Mouse (Mus musculus) heart, adult 9 months (tissue): ENCODE data around the gene Glis3.
A peak's percentile ranks its signal among the peaks of the same experiment; 100 is the strongest.

Source experiments
- DNase-seq, 2 experiments: peaks; one replicate each; pipeline ENCODE4 v3.0.0; 2022; ENCODE audit warnings: low spot score in 2 of 2

Gene Glis3

DNA sequence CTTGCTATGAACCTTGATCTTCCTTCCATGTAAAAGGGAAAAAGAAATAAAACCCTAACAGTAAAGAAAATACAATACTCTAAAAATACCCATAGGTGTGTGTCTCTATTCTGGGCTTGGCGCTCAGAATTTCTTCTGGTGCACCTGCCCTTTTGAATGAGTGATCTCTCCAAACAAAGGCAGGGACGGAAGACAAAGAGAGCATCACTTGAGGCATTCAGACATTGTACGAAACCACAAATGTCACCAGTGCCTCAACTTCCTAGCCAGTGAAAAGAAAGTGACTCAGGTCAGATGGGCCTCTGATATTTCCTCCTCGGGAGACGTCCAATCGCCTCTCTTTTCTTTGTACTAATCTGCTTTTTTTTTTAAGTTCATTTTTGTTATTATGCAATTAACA, 201.8 kb downstream of the Glis3 start:
- no peak for DNase-seq

DNA sequence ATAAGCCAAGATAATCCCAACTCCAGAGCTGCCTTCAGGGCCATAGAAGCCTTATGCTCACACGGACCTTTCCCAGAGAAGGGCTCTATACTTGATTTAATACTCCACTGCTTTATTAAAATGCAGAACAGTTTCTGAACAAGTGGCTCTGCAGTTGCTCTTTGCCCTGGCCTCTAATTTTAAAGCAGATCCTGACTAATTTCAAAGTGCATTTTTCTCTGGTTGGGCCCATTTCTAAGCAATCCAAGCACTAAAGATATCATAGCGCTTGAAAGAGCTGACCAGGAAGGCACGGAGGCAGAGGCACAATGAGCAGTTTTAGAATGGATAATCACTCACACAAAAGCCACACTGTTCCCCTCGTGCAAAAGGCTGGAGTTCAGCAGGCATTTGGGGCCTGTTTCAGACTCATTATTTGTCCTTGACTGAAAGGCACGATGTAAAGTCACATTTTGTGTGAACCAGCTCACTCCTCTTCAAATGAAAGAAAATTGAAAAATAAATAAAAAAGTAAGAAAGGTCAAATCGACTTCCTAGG, 202.5 kb downstream of the Glis3 start:
- DNase-seq: no peak

DNA sequence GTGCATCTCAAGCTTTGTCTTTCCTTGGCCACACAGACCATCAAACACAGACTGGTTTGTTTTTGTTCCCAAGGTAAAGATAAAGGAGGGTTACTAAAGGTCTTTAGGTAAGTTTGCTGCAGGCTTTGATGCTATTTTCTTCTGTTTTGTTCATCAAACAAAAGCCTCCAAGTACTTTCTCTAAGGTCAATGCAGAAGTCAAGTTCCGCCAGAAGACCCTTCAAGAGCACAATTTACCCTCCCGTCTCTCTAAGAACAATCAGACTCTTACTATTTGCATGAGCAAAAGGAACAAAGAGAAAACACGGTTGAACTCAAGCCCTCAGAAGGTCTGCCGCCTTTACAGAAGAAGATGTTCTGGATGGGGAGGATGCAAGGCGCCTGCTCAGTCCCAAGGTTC, 206.3 kb downstream of the Glis3 start:
- no peak for DNase-seq

DNA sequence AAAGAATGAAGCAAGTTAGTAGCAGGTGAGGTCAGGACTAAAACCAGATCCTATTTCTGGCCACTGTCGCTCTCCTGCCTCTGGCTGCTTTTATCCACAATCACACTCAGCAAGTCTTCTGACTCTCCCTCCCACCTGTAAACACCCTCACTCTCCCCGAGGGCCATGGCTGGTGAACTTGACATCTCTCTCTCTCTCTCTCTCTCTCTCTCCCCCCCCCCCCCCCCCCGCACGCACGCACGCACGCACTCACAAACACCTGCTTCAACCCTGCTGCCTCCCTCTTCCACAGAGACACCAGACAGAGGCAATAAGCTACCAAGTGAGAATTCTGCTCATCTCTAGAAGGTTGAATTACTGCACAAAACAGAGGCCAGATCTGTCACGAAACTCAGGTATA, 208.7 kb downstream of the Glis3 start:
- no peak for DNase-seq

DNA sequence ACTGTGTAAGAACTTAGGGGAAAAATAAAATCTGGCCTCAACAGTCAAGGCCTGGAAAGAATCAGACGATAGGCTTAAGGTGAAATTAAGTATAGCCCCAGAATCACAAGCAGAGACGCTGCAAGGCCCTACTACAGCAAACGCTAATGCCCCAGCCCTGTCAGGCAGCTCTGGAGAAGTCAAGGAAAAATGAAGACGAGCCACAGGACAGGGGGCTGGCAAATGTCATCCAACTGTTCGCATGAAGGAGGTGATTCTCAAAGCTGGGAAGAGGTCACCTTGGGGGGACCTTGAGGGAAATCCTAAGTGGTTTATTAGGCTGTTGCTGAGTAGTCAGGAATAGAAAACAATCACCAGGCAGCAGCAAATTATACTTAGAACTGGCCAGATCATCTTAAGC, 214.1 kb downstream of the Glis3 start:
- no peak for DNase-seq

DNA sequence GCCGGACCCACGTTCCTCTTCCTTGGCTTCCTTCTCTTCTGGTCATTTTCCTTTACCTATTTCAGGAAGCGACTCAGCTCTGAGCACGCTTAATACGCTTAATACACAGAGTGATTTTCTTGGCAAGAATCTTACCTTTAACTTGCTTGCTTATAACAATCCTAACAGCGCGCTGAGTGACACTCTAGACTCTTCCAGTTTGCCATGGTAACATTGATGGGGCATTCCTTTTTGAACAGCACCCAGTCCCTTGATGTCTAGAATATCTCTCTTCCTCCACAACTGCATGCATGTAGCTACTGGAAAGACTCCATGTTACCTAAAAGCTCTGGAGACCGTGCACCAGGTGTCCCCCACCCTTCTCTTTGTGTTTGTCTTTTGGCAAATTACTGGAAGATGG, 225.5 kb downstream of the Glis3 start:
- DNase-seq: no peak

DNA sequence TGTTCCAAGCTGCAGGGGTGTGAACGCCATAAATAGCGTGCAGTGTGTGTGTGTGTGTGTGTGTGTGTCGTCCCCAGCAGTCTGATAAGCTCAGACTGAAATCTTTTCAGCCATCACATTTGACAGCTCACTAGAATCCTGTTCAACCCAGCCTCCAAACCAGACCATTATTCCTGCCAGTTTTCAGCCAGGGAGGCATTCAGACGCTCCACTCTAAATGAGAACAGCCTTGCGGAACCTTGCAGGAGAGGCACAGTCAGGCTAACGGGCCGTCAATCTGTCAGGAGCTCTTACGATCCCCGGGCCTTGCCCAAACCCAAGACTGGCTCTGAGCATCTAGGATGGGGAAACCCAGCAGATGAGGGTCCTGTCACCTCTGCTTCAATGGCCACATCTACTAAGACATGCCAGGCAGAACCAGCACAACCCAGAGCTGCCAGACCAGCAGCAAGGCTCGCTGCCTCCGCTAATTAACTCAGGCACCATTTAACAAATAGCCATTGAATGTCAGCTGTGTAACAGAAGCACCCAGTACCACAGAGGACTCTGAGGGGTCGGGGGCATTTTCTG, 226.8 kb downstream of the Glis3 start:
- DNase-seq: no peak

DNA sequence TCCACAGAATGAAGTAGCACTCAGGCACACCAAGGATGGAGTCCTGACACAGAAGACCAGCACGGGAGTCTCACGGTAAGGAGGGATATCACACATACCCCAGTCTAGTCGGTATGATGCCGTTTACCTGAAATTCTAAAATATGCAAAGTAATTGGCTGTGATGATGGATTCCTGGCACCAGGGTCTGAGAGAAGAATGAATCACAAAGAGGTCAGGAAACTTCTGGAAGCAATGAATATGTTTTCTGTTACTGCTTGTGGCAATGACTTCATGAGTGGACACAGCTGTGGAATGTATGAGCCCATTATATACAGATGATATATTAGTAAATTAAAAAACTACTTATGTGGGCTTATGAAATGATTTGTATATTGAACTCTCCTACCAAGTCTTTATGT, 231.1 kb downstream of the Glis3 start:
- no peak for DNase-seq

DNA sequence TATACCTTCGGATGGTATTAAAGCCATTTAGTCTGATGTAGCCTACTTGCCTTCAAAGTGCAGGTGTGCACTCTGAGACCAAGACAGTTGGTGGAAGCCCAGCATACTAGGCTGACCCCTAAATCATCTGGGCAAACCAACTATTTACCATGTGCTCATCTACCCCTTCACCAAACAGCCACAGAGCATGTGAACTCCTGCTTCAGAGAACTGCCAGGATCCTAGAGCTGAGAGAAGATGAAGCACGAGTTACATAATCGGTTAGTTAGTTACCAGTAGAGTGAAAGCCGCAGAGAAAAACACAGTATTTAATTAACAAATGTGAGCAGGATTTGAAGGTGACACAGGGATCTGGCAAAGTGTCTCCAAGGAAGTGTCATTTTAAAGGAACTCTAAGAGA, 237.7 kb downstream of the Glis3 start:
- DNase-seq: no peak

DNA sequence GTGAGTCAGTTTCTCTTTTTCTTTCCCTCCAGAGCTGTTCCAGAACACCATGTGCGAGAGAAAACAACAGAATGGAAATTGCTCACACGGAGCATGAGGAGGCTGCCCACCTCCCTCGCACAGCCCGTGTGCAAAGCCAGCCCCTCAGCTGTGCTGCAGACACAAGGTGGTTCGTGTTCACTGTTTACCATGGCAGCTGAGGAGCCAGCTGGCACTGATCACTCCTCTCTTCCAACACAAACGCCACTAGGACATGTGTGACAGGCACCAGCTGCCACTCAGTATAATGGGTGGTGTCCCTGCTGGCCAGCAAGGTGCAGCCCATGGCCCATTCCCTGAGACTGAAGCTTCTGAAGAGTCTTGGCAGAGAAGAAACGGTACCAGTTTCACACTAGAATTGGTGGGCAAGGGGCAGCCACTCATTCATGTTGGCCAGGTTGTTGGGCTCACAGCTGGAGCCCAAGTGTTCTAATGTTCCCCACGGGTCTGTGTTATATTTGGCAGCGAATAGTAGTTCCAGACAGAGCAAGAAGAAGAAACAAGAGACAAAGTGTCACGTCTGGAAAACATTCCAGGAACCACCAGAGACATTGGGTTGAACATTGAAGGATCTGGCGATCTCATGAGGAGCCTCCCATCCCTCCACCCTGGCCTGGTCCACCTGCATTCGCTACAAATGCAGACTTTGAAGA, 243.3 kb downstream of the Glis3 start:
- DNase-seq: peak; percentile 39 to 42

DNA sequence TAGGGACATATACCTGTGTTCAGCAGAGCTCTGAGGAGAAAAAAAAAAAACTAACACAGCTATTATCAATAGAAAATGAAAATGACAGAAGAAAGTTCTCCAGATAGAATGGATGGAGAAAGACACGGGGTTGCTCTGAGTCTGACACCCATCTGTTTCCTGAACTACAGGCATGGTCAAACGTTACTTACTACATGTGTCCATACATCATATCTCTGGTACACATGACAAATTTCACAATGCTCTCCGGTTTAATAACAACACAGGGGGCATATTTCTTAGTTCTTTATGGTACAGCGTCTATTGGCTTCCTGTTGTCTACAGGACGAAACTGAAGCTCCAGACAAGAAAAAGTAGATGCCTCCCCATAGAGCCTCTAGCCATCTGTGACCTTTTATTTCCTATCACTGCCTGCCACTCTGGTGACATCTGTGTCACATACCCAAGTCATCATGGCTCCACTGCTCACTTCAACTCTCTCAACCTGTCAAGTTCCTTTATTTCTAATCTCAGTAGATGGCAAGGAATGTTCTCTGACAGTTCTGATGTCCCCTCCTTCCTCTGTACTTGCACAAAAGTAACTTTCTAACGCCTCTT, 251.6 kb downstream of the Glis3 start:
- DNase-seq: no peak

DNA sequence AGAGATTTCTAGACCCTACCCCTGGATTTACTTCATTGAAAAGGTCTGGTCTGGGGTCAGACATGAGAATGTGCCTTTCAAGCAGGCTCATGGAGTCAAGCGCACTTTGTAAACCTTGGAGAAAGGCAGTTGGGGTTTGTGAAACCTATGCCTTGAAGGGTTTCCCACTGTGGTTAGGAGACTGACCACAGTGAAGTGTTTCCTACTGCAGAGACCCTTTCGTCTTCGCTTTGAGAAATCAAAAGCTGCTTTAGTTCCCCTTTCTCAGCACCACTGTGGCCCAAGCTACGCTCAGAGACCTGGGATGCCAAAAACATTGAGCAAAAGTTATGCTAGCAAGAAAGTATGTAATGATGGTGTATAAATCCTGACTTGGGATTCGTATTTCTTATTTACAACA, 255.7 kb downstream of the Glis3 start:
- no peak for DNase-seq

DNA sequence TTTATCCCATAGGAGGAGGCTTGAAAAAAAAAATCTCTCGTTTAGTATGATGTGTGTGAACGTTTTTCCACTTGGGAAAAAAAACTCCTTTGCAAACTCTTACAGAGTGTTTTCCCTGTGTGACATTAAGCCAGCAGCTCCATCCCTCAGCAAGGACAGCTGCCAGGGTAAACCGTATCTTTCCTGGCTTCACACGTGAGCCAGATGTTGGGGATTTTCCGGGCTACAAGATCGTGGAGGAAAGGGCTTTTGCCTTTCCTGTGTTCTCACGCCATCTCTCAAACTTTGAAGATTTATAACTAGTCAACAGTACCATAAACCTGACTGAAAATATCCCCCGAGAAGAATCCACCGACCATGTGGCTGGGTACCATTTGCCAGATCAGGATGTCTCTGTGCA, 256.9 kb downstream of the Glis3 start:
- peak; percentile 19 to 23 for DNase-seq

DNA sequence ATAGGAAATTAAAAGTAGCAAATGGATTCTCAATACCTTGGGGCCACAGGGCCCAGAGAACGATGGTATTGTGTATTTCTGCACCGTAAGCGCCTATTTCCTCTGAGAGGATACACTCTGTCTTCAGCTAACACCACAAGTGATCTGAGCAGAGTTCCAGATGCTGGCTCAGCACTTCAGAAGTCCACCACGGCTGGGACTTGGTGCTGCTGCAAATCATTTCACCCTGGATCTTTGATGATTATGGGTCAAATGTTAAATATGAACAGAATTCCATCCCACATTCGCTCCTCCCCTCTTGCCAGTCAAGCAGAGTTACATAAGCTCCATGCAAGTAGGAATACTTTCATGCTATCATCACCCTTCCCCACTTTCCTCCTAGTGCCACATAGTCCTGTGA, 263.8 kb downstream of the Glis3 start:
- DNase-seq: no peak

DNA sequence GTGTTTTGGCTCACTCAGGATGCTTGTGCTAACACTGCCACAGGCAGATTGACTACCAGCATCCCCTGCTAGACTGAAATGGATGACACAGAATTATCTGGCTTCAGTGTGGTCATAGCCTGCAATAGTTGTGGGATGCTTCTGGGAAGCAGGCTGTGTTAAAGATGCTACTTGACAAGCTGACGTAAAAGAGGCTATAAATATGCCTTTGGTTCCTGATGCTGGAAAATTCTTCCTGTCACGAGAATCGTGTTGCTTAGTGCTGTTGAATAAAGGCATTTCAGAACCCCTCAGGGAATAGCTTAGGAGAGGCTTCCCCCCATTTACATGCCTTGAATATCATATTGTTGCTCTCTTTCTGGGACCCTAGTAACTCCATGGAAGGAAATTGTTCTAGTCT, 271.1 kb downstream of the Glis3 start:
- DNase-seq: no peak

DNA sequence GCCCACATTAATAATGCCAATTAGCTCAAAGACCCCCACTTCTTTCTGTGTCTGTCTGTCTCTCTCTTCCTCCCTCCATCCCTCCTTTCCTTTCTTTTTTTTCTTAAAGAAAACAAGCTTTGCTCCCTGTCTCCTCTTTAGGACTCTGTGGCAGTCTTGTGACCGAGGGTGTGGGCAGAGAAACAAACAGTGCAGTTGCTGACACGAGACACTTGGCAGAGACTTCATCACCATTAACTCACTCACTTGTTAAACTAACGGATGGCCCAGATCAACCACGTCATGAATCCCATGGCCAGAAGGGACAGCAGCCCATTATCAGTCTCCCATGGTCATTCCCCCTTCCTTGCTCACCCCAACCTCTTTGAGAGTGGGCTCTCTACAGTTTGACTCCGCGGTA, 276.9 kb downstream of the Glis3 start:
- no peak for DNase-seq

DNA sequence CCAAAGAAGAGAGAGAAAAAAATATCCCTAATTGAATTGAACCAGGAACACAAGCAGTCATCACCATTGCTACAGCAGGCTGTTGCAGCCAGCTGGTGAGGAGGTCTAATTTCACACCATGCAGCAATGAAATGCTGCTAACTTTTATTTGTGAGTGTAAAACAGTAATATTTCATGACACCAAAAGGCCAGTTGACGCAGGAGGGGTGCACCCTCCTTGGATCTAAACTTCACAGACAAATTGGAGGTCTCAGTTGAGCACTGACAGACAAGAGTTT, 284.4 kb downstream of the Glis3 start:
- DNase-seq: no peak

DNA sequence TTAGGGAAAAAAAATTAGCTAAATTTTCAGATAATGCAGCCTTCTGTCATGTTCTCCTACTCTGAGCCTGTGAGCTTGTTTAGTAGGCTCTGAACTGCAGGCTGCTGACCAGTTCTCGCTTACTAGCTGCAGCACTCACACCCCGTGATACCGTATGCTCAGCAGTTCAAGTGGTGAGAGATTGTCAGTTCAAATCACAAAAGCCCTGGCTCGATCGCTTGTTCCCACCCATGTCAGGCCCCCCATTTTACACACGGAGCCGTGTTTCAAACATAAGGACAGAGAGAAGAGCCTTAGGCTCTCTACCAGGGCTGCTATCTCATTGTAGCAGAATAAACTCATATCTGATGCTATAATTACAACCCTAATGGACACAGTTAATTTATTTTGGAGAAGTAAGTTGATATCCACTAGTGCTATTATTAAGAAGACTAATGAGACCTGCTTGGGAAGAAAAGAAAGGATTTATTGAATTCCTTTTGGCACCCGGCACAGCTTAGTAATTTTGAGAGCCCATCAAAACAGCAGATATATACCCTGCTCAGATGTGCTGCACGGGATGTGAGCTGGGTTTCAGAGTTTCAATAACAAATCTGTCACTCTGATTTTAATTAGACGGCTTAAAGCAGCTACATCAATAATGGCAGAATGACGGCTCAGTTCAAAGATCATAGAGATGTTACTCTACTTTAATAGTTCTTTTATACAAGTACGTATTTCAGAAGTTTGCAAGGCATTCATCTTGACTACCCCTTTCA, 284.9 kb downstream of the Glis3 start:
- DNase-seq: no peak

DNA sequence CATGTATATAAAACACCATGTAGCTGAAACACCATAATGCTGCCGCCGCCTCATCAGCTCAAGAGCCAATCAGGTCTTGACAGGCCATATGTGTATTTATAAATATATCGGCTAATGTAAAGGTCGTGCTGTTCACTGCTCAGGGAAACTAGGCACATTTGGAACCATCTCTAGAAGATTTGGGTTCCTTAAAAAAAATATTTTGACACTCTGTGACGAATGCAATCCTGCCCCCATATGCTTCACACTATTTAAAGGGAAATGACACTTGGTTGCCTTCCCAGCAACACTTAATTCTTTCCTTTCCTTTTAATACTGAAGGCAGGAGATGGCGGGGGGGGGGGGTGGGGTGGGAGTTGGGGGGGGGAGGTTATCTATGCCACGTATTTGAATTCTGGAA, 286.1 kb downstream of the Glis3 start:
- no peak for DNase-seq

DNA sequence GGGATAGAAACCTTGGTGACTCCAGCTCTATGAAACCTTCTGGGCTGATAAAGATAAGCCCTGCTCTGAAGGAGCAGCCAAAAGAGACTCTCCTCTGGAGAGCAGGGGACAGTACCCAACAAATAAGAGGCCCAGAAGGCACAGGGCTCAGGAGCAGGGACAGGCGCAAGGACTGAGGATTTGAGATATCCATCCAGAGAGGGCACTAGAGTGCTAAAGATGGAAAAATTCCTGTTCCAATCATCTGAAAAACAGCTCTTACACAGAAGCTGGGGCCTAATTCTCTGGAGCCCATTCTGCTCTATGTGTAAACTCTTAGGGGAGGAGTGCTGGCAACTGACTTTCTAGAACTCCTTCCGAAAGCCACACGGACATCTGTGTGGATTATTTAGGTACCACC, 287.0 kb downstream of the Glis3 start:
- DNase-seq: no peak

DNA sequence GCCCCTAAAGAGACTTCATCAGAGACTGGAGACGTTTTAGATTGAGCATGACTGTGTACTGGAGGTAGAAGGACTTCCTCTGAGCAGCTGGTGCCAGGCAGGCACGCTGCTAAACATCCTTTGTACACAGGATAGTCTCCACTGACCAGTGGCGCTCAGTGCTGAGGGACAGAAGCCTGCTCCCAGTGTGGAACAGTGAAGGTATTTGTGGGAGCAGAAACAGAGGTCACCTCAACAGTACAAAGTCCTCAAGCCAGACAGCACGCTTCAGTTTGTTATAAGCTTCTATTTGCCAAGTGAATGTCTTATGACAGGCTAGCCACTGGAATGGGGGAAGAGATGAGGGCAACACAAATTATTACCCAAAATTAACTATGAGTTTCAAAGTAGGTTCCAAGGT, 289.0 kb downstream of the Glis3 start:
- DNase-seq: no peak

DNA sequence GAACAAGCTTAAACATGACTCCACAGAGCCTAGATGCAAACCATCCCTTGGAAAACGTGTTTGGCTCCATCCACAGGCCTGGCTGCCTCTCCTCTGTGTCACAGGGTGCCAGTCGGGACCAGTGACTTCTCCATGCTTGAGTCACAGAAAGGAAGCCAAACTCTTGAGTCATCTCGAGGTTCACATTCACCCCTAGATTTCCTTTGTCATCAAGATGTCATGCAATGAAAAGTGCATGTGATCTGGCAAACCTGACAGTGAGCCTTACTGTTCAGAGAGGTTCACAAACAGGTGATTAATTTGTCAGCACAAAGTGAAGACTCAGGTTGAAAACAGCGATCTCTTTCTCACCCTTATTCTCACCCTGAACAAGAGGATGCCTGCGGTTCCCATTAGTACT, 290.7 kb downstream of the Glis3 start:
- no peak for DNase-seq

DNA sequence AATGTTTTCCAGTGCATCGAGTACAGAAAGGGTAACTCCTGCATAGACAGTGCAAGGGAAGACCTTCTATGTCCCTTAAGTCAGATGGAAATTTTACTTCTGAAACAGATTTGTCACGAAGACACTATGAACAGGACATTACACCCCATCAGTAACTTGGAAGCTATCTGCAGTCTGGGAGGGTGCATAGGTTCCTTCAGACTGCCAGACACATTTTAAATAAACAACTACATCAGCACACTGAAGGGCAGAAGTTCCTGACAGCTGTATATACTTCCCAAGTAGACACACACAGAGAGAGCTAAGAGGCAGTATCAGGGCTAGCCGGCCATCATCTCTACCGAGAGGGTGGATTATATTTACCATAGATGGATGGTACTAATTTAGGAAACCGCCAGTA, 296.5 kb downstream of the Glis3 start:
- no peak for DNase-seq
